Mouse (Mus musculus) hindbrain, embryonic 10.5 days (tissue): ENCODE data around the gene Optn. TPM values are rescaled to one million over a fixed set of nuclear protein-coding genes. Genes with fewer than 3 reads are reported as not detected.
"Not testable (repeated sequence)": the region's sequence is repeated elsewhere in the genome, so short reads cannot be mapped to it uniquely, and the experiment has no call there.

Experiments
- DNase-seq: peaks from one replicate; pipeline ENCODE4 v3.0.0-alpha.2; 2017; ENCODE audit warnings: low spot score
- H3K27ac ChIP-seq: fragments of 300-500 bp; sonication (generic); 2 replicates; pipeline ENCODE4 v1.5.1; 2016; ENCODE audit warnings: mild to moderate bottlenecking, moderate library complexity
- H3K27me3 ChIP-seq: fragments of 300-500 bp; sonication (generic); 2 replicates; pipeline ENCODE4 v1.6.1; 2016; ENCODE audit warnings: mild to moderate bottlenecking; ENCODE audit not compliant: poor library complexity, insufficient read depth, severe bottlenecking
- H3K36me3 ChIP-seq: fragments of 300-500 bp; sonication (generic); 2 replicates; pipeline ENCODE4 v1.6.1; 2016; ENCODE audit warnings: mild to moderate bottlenecking, moderate library complexity
- H3K4me1 ChIP-seq: fragments of 300-500 bp; sonication (generic); replicated peaks from 2 replicates; pipeline ENCODE4 v1.6.1; 2016; ENCODE audit warnings: mild to moderate bottlenecking
- H3K4me3 ChIP-seq: fragments of 300-500 bp; sonication (generic); 2 replicates; pipeline ENCODE4 v1.5.1; 2016; ENCODE audit warnings: mild to moderate bottlenecking, moderate library complexity
- H3K9me3 ChIP-seq: fragments of 300-500 bp; sonication (generic); 2 replicates; pipeline ENCODE4 v1.6.1; 2016; ENCODE audit warnings: mild to moderate bottlenecking, moderate library complexity
- WGBS: fragments of 180-500 bp; shearing (Covaris S2); methylation state at CpG from one replicate; pipeline ENCODE4 v1.1.7; 2016; 5-methylcytosine and 5-hydroxymethylcytosine counted together
- polyA plus RNA-seq: library from polyadenylated mRNA; unstranded; fragments of >200 nt; fragmentation: Nextera tagmentation; extraction: Ambion mirVana; gene quantifications from 2 replicates; pipeline ENCODE4 v1.2.1, GENCODE M21; 2016

Optn gene
- polyA plus RNA-seq: 3.7 and 5.2 TPM in 2 replicates

DNA sequence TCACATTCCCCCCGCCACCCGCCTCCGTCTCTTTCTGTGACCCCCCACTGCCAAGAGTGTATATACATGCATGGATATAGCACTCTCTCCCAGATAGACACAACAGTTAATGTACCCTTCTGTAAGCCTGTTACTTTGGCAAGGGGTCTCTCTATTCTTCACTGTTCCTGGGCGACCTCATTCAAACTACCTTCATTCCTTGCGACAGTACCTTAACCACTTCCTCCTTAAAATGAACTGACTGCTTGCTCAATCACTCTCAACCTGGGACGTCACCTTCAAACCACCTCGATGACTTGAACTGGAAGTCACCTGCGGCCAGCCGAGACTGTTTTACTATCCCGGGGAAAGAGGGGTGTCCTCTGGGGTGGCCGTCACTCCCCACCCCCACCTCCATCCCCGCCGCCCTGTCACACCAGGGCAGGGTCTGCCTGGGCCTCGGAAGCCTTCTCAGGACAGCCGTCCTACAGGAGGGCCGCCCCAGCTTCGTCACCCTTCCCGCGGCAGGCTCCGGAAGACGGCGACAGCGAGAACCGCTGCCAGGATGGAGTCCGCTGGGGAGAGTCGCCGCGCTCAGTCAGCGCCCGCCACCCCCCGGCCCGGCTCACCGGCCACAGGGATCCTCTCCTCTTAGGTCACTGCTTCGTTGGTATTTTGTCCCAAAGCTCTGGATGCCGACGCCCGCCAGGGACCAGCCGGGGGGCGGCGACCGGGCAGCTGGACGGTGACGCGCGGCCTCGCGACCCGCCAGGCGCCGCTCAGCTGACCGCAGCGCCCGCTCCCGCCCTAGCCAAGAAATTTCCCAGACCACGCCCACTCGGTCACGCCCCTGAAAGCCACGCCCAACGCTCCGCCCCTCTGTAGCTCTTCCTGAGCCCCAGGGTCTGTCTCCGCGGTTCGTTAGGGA is at the start of gene Optn:
TSS of gene Optn (minus strand) at position 753 of the 907 bp plus-strand sequence.
- Histone ChIP-seq H3K27me3 (peaks cover 43% of the 10 kb centered on the region), H3K36me3 (no peaks in the 10 kb centered on the region), H3K4me1 (peaks cover 18% of the 10 kb centered on the region), H3K9me3 (no peaks in the 10 kb centered on the region), H3K27ac (peak within 1 kb of the TSS; percentile 77), H3K4me3 (peak within 1 kb of the TSS; percentile 70)
- 1% methylated on average over 63 of the region's 63 CpGs for WGBS
- DNase-seq: peak; percentile 88

- Histone ChIP-seq H3K4me1 (peaks cover 25% of the 10 kb centered on the region), H3K4me3 (no peak overlapping the region), H3K27me3 (no peaks in the 10 kb centered on the region), H3K9me3 (peaks cover 2% of the 10 kb centered on the region; the same call in 1 of the 2 replicates), H3K36me3 (no peaks in the 10 kb centered on the region), H3K27ac (peak overlapping the region; percentile 51; the same call in 1 of the 2 replicates)
- no peak for DNase-seq
- 31% methylated on average over 8 of the region's 8 CpGs for WGBS
Observed at GRCm38 (mm10) chr2:5112785-5113291, 49.0 kb upstream of the Optn start.

- Histone ChIP-seq H3K27ac (no peak overlapping the region), H3K9me3 (peaks cover 12% of the 10 kb centered on the region; the same call in 1 of the 2 replicates), H3K4me1 (peaks cover 9% of the 10 kb centered on the region), H3K27me3 (no peaks in the 10 kb centered on the region), H3K36me3 (no peaks in the 10 kb centered on the region), H3K4me3 (no peak overlapping the region)
- no peak for DNase-seq
- WGBS: 81% methylated on average over 1 of the region's 1 CpGs
Observed at GRCm38 (mm10) chr2:5102891-5103290, 39.0 kb upstream of the Optn start.

DNA sequence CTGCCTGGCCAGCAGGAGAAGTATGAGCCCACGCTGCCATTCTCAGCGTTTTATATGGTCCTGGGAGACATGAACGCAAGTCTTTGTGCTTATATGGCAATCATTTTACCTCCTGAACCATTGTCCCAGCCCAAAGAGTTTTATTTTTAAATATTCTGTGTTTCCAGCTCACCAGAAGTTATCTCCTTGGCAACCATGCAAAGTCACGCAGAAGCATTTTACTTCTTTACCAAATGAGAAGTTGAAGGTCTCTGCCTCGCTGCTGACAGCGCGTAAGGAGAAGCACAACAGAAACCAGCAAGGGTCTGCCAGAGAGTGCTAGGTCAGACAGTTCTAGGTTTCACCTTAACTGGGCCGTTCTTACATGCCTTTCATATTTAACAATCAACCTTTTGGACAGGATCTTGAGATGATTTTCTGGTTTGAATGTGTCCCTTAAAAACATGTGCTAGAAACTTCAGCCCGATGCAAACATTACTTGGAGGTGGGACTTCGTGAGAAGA is 37.9 kb upstream of the Optn start:
- Histone ChIP-seq H3K4me1 (peaks cover 11% of the 10 kb centered on the region), H3K9me3 (peaks cover 2% of the 10 kb centered on the region; the same call in 1 of the 2 replicates), H3K4me3 (no peak overlapping the region), H3K36me3 (no peaks in the 10 kb centered on the region), H3K27me3 (no peaks in the 10 kb centered on the region), H3K27ac (no peak overlapping the region)
- no peak for DNase-seq
- 89% methylated on average over 10 of the region's 10 CpGs for WGBS

- Histone ChIP-seq H3K27ac (no peak overlapping the region), H3K27me3 (no peaks in the 10 kb centered on the region), H3K36me3 (no peaks in the 10 kb centered on the region), H3K9me3 (no peaks in the 10 kb centered on the region), H3K4me1 (peaks cover 11% of the 10 kb centered on the region), H3K4me3 (no peak overlapping the region)
- WGBS: 78% methylated on average over 6 of the region's 6 CpGs
- no peak for DNase-seq
Observed at GRCm38 (mm10) chr2:5099176-5099575, 35.3 kb upstream of the Optn start.

DNA sequence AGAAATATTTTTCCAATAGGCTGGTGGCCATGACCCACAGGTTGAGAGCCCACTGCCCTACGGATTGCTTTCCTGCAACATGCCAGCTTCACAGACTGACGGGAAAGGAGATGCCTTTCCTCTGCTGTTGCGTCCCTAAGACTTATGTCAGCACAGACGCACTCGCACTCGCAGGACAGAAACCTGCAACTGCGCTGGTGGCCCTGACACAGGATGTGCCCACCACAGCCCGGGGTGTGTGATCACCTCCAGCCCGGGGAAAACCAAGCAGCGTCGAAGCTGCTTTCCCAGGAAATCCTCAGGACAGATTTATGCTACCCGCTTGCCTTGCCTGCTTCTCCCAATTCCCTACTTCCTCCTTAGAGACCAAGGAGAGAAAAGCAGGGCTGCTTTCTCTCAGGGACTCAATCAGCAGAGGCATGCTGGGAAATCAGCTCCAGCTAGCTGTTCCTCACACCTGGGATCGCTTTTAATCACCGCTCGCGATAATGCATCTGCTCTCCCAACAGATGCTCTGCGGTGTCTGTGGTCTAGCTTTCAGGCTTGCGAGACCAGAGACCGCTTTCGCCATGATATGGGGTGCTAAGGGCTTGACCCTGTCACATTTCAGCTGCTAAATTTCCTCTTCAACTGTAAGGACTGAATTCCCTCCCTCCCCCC is 34.1 kb upstream of the Optn start:
- no peaks in the 10 kb centered on the region for H3K27me3 ChIP-seq
- peak; percentile 40 for DNase-seq
- H3K4me3 ChIP-seq: peak overlapping the region; percentile 31
- H3K27ac ChIP-seq: peak overlapping the region; percentile 69
- WGBS: 26% methylated on average over 20 of the region's 20 CpGs
- no peaks in the 10 kb centered on the region for H3K9me3 ChIP-seq
- no peaks in the 10 kb centered on the region for H3K36me3 ChIP-seq
- H3K4me1 ChIP-seq: peaks cover 11% of the 10 kb centered on the region

- no peak overlapping the region for H3K4me3 ChIP-seq
- DNase-seq: no peak
- H3K36me3 ChIP-seq: no peaks in the 10 kb centered on the region
- H3K9me3 ChIP-seq: no peaks in the 10 kb centered on the region
- 46% methylated on average over 1 of the region's 1 CpGs for WGBS
- H3K27ac ChIP-seq: no peak overlapping the region
- peaks cover 11% of the 10 kb centered on the region for H3K4me1 ChIP-seq
- H3K27me3 ChIP-seq: no peaks in the 10 kb centered on the region
Observed at GRCm38 (mm10) chr2:5095316-5095715, 31.5 kb upstream of the Optn start.

DNA sequence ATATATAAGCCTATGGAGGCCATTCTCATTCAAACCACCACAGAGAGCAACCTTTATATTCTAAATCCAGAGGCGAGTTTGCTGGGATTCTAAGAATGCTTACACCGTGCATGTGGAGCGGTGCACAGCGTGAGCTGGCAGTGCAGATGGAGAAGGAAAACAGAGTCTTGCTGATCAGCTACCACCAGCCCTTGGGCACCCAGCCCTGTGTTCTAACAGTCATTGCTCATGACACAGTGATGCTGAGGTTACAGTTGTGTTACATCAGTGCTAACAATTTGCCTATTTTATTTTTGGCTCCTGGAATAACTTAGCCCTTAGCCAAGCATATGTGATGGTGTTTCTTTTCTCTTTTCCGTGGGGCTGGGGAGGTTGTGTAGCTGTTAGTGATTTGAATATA is 31.0 kb upstream of the Optn start:
- H3K9me3 ChIP-seq: no peaks in the 10 kb centered on the region
- peaks cover 11% of the 10 kb centered on the region for H3K4me1 ChIP-seq
- H3K27me3 ChIP-seq: no peaks in the 10 kb centered on the region
- no peak for DNase-seq
- no peak overlapping the region for H3K27ac ChIP-seq
- 84% methylated on average over 5 of the region's 5 CpGs for WGBS
- no peak overlapping the region for H3K4me3 ChIP-seq
- H3K36me3 ChIP-seq: no peaks in the 10 kb centered on the region

DNA sequence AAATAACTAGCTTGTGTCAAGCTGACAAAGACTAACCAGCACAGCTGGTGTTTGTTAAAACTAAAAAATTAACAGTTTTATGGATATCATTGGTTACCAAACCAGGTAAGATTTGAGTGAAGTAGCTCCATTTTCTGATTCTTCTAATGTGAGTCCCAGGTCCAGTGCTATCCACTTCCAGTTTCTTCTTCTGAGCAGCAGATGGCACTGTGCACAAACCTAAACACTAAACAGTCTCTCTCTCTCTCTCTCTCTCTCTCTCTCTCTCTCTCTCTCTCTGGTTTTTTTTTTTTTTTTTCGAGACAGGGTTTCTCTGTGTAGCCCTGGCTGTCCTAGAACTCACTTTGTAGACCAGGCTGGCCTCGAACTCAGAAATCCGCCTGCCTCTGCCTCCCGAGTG is 26.5 kb upstream of the Optn start:
- not testable (repeated sequence) for H3K27me3 ChIP-seq, H3K4me3 ChIP-seq, H3K9me3 ChIP-seq, H3K27ac ChIP-seq, H3K36me3 ChIP-seq, DNase-seq, H3K4me1 ChIP-seq
- WGBS: 77% methylated on average over 4 of the region's 4 CpGs

GRCm38 (mm10) chr2:5087667-5088066 is 23.8 kb upstream of the Optn start:
- Histone ChIP-seq H3K4me3 (no peak overlapping the region), H3K27ac (no peak overlapping the region), H3K27me3 (no peaks in the 10 kb centered on the region), H3K36me3 (no peaks in the 10 kb centered on the region), H3K9me3 (no peaks in the 10 kb centered on the region), H3K4me1 (no peaks in the 10 kb centered on the region)
- no peak for DNase-seq
- WGBS: 89% methylated on average over 3 of the region's 3 CpGs

DNA sequence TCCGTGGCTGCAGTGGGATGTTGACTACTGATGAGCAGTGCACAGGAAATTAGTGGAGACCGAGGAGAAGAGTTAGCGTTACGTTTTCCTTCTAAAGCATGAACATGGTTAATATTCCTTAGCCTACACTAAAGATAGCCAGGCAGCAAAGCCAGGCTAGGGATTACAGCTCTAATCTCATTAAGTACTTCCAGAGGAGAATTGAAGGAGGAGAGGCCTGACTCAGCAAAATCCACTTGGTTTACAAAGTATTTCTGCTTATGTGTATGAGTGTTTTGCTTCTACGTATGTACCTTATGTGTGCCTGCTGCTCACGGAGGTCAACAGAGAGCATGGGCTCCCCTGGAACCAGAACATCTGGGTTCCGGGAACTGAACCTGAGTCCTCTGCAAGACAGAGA is 19.9 kb upstream of the Optn start:
- 90% methylated on average over 7 of the region's 7 CpGs for WGBS
- no peaks in the 10 kb centered on the region for H3K27me3 ChIP-seq

DNA sequence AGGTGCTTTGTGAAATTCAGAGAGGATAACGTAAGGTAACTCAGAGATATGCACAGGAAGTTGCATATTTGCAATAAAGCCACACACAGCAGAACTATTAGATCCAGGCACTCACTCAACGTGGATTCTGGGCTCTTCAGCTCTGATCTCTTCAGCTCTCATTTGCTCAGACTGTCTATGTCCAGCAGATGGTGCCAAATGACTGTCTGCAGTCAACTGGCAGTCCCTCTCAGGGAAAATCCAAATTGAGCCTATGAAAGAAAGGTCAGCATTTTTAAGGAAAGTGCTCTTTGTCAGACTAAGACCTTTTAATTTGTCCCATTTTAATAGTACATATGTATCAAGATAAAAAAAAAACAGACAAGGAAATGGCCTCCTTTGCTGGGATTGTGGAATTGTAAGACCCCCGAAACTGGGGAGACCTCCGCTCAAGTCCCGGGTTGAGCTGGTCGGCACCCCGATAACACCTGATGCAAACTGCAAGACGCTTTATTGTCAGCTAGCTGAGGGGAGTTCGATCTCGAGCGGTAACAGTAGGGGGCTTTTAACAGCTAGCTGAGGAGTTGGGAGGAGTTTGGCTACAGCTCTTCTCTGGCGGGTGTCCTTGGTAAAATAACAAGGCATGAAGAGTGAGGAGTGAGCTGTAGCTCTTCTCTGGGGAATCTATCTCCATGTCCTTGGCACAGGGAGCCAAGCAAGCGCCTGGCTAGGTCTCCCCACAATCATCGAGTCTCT is 16.4 kb upstream of the Optn start:
- no peaks in the 10 kb centered on the region for H3K27me3 ChIP-seq
- no peaks in the 10 kb centered on the region for H3K9me3 ChIP-seq
- peak overlapping the region; percentile 45; the same call in 1 of the 2 replicates for H3K27ac ChIP-seq
- 8% methylated on average over 14 of the region's 14 CpGs for WGBS
- no peaks in the 10 kb centered on the region for H3K36me3 ChIP-seq
- H3K4me1 ChIP-seq: peaks cover 6% of the 10 kb centered on the region
- peak overlapping the region; percentile 46 for H3K4me3 ChIP-seq
- DNase-seq: peak; percentile 52

More for the DNA sequence above, 19.9 kb upstream of the Optn start:
- no peaks in the 10 kb centered on the region for H3K9me3 ChIP-seq
- no peak overlapping the region for H3K27ac ChIP-seq
- H3K36me3 ChIP-seq: no peaks in the 10 kb centered on the region
- DNase-seq: no peak
- no peak overlapping the region for H3K4me3 ChIP-seq
- H3K4me1 ChIP-seq: peaks cover 6% of the 10 kb centered on the region
